Mouse (Mus musculus) frontal cortex, adult 2 months (tissue): ENCODE results near the gene Sh3yl1. TPM values are rescaled to one million over a fixed set of nuclear protein-coding genes. Genes with fewer than 3 reads are reported as not detected.

Source experiments
- DNase-seq, 2 experiments: peaks; one replicate each; pipeline ENCODE4 v3.0.0; 2022; ENCODE audit warnings: low spot score in 1 of 2; ENCODE audit errors: extremely low spot score in 1 of 2
- polyA plus RNA-seq: library from polyadenylated mRNA; depleted of rRNA; stranded (reverse); fragments of >200 nt; gene quantifications from 2 replicates; pipeline ENCODE4 v1.2.3, GENCODE M21; 2012; rRNA removed

The Sh3yl1 gene
- 8.3 and 9.9 TPM in 2 replicates for polyA plus RNA-seq

DNA sequence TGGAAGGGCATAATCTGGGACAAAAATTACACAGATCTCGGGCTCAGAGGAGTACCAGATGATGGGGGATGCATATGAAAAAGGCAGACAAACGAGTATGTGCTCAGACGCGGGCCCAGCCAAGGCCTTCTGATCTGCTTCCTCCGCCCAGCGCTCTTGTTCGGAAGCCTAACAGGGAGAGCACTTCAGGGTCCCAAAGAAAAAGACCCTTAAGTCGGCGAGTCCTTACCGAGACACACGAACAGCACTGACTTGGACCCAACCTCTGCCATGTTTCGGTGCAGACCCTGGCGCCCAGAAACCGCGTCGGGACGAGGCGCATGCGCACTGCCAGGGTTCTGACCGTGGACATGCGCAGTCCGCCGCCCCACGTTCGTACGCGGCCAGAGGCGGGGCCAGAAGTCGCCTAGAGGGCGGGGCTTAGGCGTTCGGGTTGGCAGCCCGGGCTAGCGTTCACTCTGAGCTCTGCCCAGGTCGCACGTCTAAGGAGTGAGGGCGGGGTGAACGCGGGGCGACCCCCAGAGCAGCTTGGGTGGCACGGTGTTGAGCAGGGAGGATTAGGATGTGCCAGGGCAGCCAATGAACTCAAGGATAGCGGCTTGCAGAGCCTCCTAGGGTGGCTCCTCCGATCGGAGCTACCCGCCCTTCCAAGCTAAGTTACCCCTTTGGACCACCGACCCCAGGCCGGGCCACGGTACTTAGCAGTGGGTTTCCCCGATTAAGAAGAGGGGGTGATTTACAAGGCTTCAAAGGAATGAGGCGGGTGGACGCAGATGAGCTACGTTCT is at the start of gene Sh3yl1, which contains the start of gene Acp1:
Gene Sh3yl1, plus strand, starts transcription at position 408 of the 787 bp plus-strand sequence.
Gene Acp1, minus strand, starts transcription at position 329 of the 787 bp plus-strand sequence.
- peak; percentile 86 to 97 for DNase-seq

DNA sequence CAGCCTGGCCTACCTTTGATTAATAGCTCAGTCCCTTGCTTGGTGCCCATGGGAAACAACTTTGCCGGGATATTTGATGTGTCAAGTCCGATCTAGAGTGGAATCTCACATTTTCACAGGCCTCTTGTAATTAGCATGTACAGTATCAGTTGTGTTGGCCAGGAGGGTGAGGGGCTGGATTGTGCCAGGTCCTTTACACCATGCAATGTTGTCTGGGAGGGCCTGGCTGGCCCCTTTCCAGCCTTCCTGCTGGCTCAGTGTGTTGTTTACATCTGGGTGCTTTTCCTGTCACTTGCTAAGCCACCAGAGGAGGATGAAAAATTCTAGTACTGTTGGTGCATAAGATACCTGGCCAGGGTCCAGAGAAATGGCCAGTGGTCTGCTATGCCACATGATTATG is 47.1 kb upstream of the Sh3yl1 start:
- DNase-seq, result no peak

DNA sequence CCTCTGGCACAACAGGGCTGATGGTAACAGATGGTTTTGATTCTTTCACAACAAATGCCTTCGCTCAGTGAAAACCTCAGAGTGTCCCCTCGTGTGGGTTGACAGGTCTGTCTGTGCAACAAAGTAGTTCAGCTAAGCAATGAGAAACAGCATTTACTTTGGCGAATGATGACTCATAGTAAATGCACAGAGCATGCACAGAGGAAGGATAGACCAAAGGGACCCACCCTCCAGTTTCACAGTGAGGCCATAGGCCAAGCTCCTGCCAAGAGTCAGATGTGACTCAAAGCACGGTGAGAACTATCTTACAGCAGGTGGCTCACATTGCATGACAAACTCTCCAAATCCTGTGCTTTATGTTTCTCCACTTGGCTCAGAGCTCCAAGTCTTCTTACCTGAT is 45.7 kb upstream of the Sh3yl1 start:
- DNase-seq, result no peak

DNA sequence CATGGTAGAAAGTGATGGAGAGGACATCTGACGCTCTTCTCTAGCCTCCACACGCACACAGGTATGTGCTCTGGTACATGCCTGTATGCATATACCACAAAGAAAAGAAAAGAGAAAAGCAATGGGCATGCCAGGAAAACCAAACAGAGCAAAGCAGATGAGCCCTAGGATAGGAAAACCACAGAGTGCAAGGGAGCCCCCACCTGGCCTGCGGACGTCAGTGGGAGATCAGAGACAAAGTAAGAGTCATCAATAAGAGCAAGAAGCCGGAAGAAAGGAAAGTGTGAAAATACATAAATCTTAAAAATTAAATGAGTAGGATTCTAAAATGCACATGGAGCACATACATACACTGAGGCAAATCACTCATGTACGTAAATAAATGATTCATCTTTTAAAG is 32.0 kb upstream of the Sh3yl1 start:
- DNase-seq, result no peak

DNA sequence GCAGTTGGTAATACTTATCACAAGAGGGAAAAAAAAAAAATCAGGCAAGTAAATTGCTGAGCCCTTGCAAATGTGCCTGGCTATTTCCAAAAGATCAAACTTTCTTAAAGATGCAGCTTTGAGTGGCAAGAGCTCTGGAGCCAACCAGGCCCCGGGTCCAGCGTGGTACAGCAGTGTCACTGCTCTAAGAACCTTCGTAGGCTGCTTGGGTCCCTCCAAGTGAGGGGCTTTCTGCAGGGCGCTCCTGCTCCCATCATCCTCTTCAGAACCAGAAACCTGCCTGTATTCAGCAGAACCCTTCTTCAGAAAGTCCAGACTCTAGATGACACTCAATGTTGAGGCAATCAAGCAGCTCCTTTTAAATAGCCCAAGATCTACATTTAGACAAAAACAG is 27.9 kb upstream of the Sh3yl1 start:
- DNase-seq, result no peak

DNA sequence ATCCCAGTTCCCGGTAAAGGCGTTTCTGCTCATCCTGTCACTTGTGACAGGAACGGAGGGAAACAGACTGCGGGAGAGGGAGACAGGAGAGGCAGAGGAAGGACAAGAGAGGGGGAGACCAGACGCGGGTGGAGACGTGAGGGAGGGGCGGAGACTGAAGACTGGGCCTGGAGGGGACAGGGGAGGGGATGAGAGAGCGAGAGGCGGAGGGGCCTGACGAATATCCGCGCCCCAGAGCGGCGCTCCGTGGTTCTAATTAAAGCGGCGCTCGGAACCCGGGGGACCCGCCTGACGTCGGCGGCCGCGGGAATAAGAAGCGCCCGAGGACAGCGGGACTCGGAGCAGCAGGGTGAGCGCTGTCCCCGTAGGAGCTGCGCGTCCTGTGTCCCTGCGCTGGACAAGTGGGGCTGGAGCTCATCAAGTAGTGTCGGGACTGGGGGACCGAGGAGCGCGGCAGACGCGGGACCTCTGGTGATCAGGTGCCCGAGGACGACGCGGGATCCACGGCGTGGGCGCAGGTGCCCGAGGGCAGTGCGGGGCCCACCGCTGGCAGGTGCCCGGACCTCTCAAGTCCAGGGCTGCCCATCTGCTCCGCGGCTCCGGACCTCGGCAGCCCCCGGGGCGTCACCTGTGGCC is 27.4 kb upstream of the Sh3yl1 start, which contains the start of gene Alkal2:
Gene Alkal2, plus strand, starts transcription at position 337 of the 636 bp plus-strand sequence.
- no peak for DNase-seq

DNA sequence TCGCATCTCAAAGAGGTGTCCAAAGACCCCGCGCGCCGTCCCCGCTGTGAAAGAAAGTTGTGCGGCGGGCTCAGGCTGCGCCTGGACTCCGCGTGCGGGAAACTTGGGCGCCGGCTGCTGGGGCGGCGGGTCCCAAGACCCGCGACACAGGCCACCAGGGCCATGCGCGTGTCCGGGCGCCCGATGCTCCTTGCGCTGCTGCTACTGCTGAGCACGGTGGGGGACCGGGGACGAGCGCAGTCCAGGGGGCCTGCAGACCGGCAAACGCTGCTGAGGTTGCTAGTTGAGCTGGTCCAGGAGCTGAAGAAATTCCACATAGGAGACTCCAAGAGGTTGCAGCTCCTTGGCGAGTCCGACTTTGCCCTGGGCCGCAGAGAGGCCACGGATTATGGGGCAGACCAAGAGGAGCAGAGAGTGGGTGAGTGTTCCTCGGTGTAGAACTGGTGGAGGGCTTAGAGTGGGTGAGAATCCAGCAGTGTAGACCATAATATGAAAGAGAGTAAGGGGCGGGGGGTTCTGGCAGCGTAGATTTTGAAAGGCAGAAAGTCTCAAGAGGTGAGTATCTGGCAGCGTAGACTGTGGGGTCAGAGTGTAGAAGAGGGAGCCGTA is 26.7 kb upstream of the Sh3yl1 start:
- no peak for DNase-seq

DNA sequence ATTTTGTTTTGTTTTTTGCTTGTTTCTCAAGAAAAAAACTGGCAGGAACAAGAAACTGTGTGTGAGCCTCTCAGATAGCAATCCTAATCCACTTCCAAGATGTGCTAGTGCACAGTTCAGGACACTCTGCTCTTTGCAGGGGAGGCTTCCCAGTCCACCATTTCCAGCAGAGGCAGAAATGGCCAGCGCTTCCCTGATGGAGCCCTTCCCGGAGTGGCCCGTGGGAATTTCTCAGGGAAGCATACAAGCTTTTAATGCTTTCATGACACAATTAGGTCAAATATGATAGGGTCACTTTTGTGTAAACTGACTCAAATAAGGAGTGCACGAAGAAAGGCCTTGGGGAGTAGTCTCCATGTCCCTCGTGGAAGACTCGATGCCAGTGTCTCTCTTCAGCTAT is 25.6 kb upstream of the Sh3yl1 start:
- DNase-seq, result no peak

DNA sequence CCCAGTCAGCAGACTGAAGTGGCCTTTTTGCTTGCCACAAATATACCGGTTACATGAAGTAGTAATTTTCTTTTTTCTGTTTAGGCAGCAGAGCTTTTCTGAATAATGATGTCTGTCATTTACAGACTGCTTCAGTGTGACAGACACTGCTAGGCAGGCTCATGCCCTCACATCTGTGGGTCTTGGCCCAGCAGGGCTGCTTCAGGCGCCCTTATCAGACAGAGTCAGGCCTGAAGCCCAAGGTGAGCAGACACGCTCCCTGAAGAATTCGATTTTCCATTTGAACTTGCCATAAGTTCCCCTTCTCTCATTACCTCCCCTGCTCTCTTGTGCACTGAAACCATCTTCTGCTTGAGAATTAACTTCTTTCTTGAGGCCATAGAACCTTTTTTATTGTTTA is 23.5 kb upstream of the Sh3yl1 start:
- no peak for DNase-seq

DNA sequence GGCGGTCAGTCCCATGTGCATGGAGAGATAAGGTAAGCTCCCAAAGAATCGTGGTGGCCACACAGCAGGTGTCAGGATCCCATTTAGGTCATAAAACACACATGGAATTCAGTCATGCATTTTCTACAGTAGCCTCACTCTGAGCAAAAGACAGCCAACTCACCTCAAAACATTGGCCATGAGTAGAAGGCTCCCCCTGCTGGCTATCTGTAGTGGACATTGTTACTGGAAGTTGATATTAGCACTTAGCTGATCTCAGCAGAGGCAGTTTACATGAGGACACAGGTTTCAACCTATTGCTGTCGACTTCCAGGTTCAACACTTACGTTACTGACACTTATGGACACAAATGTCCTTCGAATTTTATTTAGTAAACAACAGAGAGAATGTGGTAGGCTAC is 21.4 kb upstream of the Sh3yl1 start:
- peak; percentile 37 to 88 for DNase-seq

DNA sequence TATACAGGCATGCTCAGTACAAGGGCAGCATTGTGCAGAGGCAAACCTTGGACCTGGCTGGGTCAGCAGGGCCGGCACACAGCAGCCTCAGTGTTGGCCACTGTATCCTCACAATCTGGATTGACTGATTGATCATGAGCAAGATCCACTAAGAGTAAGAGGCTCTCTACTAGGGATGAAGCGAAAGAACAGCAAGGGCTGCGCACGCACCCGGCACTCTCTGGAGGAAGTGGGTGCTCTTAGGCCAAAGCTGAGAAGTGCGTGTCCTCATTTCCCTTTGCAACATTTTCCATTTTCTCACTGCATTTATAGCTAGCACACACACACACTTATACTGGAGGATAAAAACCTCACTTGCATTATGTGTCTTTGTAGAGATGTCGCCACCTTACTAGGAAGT is 20.0 kb upstream of the Sh3yl1 start:
- DNase-seq, result no peak

DNA sequence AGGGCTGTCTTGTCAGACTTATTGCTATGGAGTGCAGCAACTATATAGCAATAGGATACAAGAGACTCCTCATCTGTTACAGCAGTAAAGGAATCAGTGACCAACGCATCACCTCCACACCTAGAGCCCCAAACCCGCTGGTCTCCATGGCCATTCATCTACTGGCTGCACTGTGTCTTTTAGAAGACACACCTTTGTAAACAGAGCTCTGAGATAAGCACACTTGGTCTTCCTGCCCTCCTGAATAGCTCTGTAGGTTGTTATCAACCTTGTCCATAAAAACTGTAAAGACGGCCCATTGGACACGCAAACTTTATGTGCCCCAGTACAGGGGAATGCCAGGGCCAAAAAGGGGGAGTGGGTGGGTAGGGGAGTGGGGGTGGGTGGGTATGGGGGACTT is 14.4 kb upstream of the Sh3yl1 start:
- no peak for DNase-seq

DNA sequence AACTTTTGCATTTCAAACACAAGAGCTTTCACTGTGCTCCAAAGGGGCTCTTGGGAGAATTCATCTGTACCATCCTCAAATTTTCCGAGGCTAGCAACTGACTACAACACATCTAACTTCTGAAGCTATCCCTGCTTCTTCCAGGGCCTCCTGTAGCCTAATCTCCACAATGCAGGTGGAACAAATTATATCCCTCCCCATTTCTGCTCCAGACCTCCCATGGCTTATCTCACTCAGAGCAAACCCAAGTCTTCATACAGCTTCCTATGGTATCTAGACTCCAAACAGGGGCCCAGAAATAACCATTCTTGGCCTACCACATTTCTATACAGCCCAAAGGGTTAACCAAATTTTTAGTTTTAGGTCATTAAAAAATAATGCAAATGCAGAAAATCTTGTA is 2.8 kb upstream of the Sh3yl1 start:
- DNase-seq, result no peak

DNA sequence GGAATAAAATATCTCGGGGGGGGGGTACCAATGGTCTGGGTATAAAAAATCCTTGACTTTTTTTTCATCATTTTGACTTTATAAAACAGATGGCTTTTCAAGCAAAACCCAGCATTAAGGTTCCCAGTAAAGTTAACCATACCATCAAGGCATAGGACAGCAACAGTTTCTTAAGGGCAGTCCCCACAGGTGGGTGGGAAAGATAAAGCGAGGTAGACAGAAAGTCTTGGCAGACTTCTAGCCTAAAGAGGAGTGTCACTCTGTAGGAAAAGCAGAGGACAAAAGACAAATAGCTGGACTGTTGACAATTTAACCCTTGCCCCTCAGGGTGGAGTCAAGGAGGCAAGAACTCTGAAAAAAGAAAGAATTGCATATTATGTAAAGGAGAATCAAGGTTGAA is 1.6 kb upstream of the Sh3yl1 start:
- no peak for DNase-seq

DNA sequence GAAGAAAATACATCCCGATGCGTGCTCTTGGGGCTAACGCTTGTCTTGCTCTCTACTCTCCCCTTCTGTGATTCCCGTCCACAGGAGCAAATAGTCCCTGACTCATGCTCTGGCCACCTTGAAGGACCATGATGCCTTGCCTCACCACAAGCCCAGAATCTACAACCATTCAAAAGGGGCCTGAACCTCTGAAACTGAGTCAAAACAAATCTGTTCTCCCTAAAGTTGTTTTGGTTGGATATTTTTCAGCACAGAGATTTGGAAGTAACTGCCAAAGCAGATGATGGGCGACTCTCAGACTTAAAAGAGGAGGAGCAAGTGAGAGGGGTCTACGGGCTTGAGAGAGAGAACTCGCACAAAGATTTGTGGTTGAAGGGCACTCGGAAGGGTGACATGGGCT is 608 bp upstream of the Sh3yl1 start:
- no peak for DNase-seq

DNA sequence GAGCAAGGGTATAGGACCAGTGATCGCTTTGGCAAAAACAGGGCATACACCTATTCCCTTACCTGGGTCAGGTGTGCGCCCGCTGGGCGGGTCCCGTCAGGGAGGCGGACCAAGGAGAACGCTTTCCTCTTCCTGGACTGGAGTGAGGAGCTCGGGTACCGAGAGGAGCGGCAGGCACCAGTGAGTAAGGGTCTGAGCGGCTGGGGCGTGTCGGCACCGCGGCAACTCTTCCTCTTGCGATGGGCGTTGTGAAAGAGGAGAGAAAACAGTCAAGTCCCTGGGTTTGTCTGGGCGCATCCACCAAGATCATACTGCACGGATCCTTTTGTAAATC is 547 bp downstream of the Sh3yl1 start:
- peak; percentile 15 to 35 for DNase-seq

DNA sequence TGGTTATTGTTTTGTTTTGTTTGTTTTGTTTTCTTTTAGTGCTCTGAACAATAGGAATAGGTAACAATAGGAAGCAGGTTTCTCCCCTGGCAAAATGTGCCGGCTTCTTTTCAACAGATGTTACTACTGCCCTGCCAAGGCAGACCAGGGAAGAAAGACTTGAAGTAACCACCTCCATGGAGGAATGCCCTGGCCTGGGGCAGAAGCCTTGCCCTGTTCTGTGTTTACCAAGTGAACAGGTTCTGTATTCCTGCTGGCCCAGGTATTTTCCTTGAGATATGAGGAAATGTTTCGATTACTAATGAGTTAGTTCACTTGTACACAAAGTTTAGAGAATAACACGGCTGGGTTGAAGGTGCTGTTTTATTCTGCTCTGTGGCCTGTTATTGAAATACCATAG is 1.4 kb downstream of the Sh3yl1 start:
- DNase-seq, result no peak

DNA sequence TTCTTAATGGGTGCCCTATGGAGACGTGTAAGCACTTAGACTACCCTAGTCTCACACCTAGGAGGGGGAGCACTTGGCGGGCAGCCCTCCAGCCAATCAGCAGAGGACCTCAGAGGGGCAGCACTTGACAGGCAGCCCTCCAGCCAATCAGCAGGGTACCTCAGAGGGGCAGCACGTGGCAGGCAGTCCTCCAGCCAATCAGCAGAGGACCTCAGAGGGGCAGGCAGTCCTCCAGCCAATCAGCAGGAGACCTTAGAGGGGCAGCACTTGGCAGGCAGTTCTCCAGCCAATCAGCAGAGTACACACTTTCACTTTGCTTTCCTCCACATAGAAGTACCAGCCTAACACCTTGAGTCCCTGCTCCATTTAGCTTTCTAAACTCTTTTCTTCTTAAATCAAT is 10.9 kb downstream of the Sh3yl1 start:
- no peak for DNase-seq

DNA sequence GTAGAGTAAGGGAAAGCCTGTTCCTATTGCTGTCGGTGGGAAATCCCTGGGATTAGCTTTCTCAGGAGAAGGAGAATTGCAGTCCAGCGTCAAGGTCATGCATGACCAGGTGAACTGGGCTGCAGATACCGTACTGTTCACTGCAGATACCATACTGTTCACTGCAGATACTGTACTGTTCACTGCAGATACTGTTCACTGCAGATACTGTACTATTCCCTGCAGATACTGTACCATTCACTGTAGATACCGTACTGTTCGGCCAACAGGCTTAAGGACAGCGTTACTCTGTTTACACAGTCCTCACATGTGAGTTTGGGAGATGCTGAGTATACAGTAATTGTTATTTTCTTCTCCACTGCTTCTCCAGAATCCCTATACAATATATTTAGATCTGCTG is 16.7 kb downstream of the Sh3yl1 start:
- no peak for DNase-seq

DNA sequence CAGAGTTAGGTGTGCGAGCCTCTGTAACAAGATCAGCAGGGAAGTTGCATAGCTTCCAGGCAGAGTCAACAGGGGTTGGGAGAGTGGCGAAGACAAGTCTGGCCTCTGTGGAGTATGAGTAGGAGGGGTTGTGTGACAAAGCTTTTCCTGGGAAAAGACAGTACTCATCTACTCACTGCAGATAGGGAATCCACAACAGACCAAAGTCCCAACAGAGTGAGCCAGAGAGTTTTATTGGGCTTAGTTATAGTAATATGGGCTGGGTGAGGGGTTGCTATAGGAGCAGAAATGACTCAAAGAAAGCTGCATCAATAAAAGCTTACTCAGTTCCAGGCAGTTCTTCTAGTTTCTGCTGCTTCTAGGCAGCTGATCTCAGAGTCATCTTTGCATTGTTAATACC is 21.8 kb downstream of the Sh3yl1 start:
- DNase-seq, result no peak

DNA sequence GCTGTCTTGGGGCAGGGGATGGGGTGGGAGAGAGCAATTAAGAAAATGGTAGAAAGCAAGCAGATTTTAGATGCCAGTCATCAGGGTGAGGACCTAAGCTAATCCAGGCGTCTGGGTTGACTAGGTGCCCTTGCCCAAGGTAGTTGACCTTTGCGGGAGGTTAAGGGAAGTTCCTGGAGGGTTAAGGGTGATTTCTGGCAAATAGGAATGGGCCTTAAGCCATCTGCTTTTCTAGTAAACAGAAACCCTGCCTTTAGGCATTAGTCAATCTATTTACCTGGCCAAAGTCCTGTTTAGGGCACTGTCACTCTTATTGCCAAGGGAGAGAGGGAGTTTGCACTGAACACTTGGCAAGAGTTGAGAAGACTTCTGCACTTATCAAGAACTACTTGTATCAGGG is 25.4 kb downstream of the Sh3yl1 start:
- no peak for DNase-seq
